Mouse (Mus musculus) liver, embryonic 12.5 days (tissue): Measurements from ENCODE around the gene Gtf3c4. TPM values are rescaled to one million over a fixed set of nuclear protein-coding genes. Genes with fewer than 3 reads are reported as not detected.

ENCODE experiments used
- polyA plus RNA-seq: library from polyadenylated mRNA; unstranded; fragments of >200 nt; fragmentation: Nextera tagmentation; extraction: Ambion mirVana; gene quantifications from 2 replicates; pipeline ENCODE4 v1.2.1, GENCODE M21; 2016

The Gtf3c4 gene
- polyA plus RNA-seq, 1 experiment from 2014 or later, result 13.2 TPM

Other genes starting within 250 kb of the Gtf3c4 start
- 117 and 121 TPM in 2 replicates for gene Gfi1b, start 218.4 kb downstream of the Gtf3c4 start, polyA plus RNA-seq
- 12.5 and 13.6 TPM in 2 replicates for gene Tsc1, start 199.1 kb downstream of the Gtf3c4 start, polyA plus RNA-seq
- gene Spaca9, start 140.6 kb downstream of the Gtf3c4 start, polyA plus RNA-seq, result 1.9 and 2.6 TPM in 2 replicates
- 0.14 and 0.35 TPM in 2 replicates for gene Ak8, start 140.2 kb downstream of the Gtf3c4 start, polyA plus RNA-seq
- 11.8 and 11.9 TPM in 2 replicates for gene Ddx31, start within 50 bp of the Gtf3c4 start, polyA plus RNA-seq
- gene Barhl1, start 76.3 kb upstream of the Gtf3c4 start, polyA plus RNA-seq, result not detected in 2 replicates
- 0.12 and 0.30 TPM in 2 replicates for gene Cfap77, start 214.7 kb upstream of the Gtf3c4 start, polyA plus RNA-seq
- gene Ttf1, start 219.9 kb upstream of the Gtf3c4 start, polyA plus RNA-seq, result 7.9 and 8.4 TPM in 2 replicates